Mouse (Mus musculus) kidney, adult 2 months (tissue): ENCODE measurements around the gene Mfap3l.

Experiments
- CTCF ChIP-seq: fragments of 200-500 bp; conservative IDR thresholded peaks from 2 replicates; pipeline ENCODE4 v1.5.1; 2011; ENCODE audit warnings: low read depth, mild to moderate bottlenecking, control low read depth, low read length, moderate library complexity, mixed read lengths; ENCODE audit not compliant: insufficient read depth, insufficient read length
- POLR2A ChIP-seq: fragments of 200-500 bp; IDR thresholded peaks from one replicate; pipeline ENCODE4 v1.6.1; 2011; ENCODE audit warnings: low read depth, low read length, control low read depth

DNA sequence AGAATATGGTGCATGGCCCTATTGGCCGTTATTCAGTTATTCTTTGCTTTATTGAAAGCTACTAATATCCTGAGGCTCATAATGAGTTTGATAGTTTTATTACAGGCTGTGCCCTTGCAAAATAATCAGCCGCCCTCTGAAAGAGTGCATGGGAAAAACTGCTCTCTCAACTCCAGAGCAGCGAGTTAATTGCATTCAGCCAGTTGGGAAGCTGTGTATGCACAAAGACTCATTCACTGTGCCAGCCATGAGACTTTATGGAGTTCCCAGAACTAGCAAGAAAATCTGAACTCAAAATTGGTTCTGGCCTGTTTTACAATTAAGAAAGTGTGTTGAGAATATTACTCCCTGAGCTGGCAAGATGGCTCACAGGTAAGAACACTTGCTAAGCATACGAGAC lies 12.5 kb downstream of the Mfap3l start:
- TF ChIP-seq CTCF (no peak), POLR2A (no peak)
